Mouse (Mus musculus) erythroblast, embryonic 14.5 days (primary cell): ENCODE results near the gene Tns1. TPM values are rescaled to one million over a fixed set of nuclear protein-coding genes. Genes with fewer than 3 reads are reported as not detected.

Source experiments
- H3K27me3 ChIP-seq: 2 replicates; pipeline ENCODE4 v1.6.1; 2012; ENCODE audit warnings: inconsistent platforms; ENCODE audit not compliant: control insufficient read depth
- H3K36me3 ChIP-seq: 2 replicates; pipeline ENCODE4 v1.6.1; 2012; ENCODE audit warnings: mild to moderate bottlenecking, inconsistent platforms; ENCODE audit not compliant: control insufficient read depth
- H3K4me1 ChIP-seq: 2 replicates; pipeline ENCODE4 v1.6.1; 2012; ENCODE audit warnings: inconsistent platforms; ENCODE audit not compliant: control insufficient read depth
- H3K4me3 ChIP-seq: replicated peaks from 2 replicates; pipeline ENCODE3; 2012; ENCODE audit warnings: moderate library complexity, mild to moderate bottlenecking, inconsistent platforms
- H3K9me3 ChIP-seq: 2 replicates; pipeline ENCODE4 v1.6.1; 2012; ENCODE audit warnings: low read length, inconsistent platforms, mixed read lengths; ENCODE audit not compliant: control insufficient read depth
- GATA1 ChIP-seq: IDR thresholded peaks from 2 replicates; pipeline ENCODE4 v1.6.1; 2012; ENCODE audit warnings: low read length, inconsistent platforms, mixed read lengths
- TAL1 ChIP-seq: IDR thresholded peaks from 3 replicates; pipeline ENCODE4 v1.6.1; 2012; ENCODE audit warnings: low read length, inconsistent platforms, mixed read lengths
- polyA plus RNA-seq: library from polyadenylated mRNA; stranded (reverse); fragments of >175 nt; gene quantifications from 2 replicates; pipeline ENCODE4 v1.2.3, GENCODE M21; 2012

Gene Tns1
- polyA plus RNA-seq, 1 experiment = 3.6 TPM

DNA sequence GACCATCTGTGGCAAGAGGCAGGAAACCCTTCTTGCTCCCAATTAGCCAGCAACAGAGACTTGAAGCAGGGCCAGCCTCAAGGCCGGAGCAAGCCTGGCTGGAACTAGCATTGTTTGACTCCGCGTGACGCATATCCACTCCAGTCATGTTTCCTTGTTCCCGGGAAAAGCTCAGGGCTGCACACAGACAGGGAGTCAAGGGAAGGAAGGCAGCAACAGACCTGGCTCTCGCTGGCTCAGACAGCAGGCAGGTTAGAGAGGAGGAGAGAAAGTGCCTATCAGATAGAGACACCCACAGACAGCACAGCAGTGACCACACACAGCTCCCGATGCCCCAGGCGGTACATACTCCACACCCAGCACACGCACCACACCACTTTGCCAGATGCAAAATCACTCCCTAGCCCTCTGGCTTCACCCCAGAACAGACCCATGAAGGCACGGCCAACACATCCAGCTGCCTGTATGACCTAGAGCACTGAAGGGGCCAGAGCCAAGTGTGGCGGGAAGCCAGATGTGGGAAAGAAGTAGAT is 96.6 kb downstream of the Tns1 start:
- Histone ChIP-seq H3K4me1 (no peaks in the 10 kb centered on the region), H3K9me3 (no peaks in the 10 kb centered on the region), H3K27me3 (peaks cover 10% of the 10 kb centered on the region), H3K4me3 (no peak overlapping the region), H3K36me3 (no peaks in the 10 kb centered on the region)
- TF ChIP-seq GATA1 = no peak
- TF ChIP-seq TAL1 = no peak

DNA sequence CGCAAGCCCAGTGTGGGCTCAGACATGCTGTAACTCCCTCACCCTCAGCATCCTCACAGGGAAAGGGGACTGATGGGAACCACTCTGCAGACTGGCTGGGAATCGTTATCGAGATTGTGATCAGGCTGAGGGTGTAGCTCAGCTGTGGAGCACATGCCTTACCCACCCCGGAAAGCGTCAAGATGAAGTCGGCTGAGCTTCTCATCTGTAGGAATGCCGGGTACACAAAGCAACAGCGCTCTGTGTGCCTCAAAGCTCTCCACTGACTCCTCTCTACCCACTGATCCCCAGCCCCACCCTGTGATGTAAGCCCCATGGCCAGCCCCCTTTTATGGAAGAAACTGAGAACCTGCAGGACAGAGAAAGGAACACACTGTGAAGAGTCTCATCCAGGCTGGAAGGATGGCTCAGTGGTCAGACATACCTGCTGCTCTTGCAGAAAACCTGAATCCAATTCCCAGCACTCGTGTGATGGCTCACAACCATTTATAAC is 97.5 kb downstream of the Tns1 start:
- Histone ChIP-seq H3K36me3 (no peaks in the 10 kb centered on the region), H3K4me1 (no peaks in the 10 kb centered on the region), H3K27me3 (peaks cover 10% of the 10 kb centered on the region)

DNA sequence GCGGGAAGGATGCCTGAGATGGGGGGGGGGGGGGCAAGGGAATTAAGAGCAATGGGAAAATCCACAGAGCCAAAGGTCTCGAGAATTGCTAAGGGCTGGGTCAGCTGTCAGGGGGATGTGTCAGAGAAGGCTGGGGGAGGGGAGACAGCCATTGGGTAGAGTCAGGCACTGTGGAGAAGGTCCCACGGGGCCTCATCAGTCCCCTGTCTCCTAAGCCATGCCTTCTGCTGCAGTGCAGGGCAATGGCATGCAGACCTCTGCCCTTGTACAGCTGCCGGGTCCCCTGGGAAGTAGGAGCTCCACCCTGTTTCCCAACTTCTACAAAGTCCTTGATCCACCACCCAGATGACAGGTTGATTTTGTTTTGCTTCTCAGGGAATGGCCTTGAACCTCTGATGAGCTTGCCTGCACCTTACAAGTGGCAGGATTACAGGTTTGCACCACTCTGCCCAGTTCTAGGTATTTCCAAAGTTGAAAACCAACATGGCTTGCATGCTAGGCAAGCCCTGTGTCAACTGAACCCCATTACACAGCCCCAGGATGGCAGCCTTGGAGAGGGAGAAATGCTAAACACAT is 98.5 kb downstream of the Tns1 start:
- no peaks in the 10 kb centered on the region for H3K36me3 ChIP-seq
- no peaks in the 10 kb centered on the region for H3K9me3 ChIP-seq
- TF ChIP-seq TAL1 (no peak), GATA1 (no peak)
- no peak overlapping the region for H3K4me3 ChIP-seq
- H3K4me1 ChIP-seq = no peaks in the 10 kb centered on the region
- H3K27me3 ChIP-seq = peaks cover 10% of the 10 kb centered on the region

More for the DNA sequence above, 97.5 kb downstream of the Tns1 start:
- Histone ChIP-seq H3K9me3 (no peaks in the 10 kb centered on the region), H3K4me3 (no peak overlapping the region)
- TF ChIP-seq GATA1 (no peak), TAL1 (no peak)

DNA sequence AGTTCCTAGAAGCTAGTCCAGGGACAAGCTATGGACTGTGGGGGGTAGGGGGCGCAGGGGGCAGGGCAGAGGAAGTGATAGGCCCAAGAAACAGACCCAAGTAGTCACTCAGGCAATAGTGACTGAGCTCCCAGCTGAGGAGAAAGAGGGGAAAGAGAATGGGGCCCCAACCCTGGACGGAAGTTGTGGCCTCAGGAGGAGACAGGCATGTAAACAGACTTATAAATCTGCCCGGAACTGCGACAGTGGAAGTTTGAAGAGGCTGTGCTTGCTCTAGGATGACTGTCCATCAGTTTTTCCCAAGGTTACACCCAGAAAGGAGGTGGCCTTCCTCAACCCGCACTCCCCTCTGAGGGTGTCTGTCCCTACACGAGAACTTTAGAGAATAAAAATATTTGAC is 99.0 kb downstream of the Tns1 start:
- peaks cover 10% of the 10 kb centered on the region for H3K27me3 ChIP-seq
- TF ChIP-seq GATA1 (no peak), TAL1 (no peak)
- H3K4me3 ChIP-seq = no peak overlapping the region

DNA sequence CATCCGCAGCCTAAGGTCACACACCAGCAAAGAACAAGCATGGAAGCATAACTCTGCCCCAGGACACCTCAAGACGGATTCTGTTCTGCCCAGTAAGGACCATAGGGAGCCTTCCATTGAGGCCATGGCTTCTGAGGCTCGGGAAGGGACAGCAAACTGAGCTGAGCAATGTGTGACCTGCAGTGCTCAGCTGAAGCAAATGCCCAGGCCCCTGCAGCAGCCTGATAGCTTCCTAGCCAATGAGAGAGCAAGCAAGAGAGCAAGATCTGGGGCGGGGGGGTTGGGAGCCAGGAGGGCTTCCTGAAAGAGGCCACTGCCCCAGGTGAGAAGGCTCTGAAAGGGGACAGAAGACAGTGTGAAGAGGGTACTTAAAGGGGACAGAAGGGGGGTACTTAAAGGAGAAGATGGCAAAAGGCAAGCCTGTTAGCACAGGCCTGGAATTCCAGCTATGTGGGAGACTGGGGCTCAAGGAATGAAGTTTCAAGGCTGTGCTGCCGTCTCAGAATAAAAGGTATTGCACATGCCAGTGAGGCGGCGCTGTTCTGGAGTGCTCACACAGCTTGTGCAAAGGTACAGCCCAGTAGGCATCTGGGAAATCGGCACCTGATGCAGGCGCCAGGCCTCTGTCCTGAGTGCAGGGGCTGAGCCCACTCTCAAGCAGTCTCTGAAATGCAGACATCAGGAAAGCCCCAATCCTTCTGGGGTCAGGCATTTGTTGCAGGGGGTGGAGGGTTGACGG is 99.6 kb downstream of the Tns1 start:
- Histone ChIP-seq H3K4me1 (no peaks in the 10 kb centered on the region), H3K36me3 (no peaks in the 10 kb centered on the region), H3K27me3 (peaks cover 10% of the 10 kb centered on the region), H3K4me3 (no peak overlapping the region), H3K9me3 (no peaks in the 10 kb centered on the region)
- TF ChIP-seq GATA1 = no peak
- TF ChIP-seq TAL1 = no peak

More for the DNA sequence above, 99.0 kb downstream of the Tns1 start:
- no peaks in the 10 kb centered on the region for H3K36me3 ChIP-seq
- no peaks in the 10 kb centered on the region for H3K4me1 ChIP-seq
- H3K9me3 ChIP-seq = no peaks in the 10 kb centered on the region

DNA sequence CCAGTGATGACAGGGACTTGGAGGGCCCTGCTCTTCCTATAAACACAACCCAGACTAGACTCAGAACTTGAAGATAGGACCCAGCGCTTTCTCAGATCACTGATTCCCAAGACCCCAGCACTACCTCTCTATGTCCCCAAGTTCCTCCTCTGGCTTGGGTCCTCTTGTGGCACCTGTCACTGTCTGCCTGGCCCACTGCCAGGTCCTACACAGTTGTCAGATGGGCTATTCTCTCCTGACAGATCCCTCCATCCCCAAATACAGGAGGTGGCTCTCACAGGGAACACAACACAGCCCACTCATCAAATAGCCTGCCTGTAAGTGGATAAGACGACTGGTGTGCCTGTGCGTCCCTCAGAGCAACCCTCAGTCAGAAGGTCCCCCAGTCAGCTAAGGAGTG is 101.3 kb downstream of the Tns1 start:
- no peak for TF ChIP-seq GATA1
- no peak for TF ChIP-seq TAL1
- no peaks in the 10 kb centered on the region for H3K9me3 ChIP-seq
- H3K4me1 ChIP-seq = no peaks in the 10 kb centered on the region
- H3K36me3 ChIP-seq = no peaks in the 10 kb centered on the region
- peaks cover 10% of the 10 kb centered on the region for H3K27me3 ChIP-seq
- no peak overlapping the region for H3K4me3 ChIP-seq

DNA sequence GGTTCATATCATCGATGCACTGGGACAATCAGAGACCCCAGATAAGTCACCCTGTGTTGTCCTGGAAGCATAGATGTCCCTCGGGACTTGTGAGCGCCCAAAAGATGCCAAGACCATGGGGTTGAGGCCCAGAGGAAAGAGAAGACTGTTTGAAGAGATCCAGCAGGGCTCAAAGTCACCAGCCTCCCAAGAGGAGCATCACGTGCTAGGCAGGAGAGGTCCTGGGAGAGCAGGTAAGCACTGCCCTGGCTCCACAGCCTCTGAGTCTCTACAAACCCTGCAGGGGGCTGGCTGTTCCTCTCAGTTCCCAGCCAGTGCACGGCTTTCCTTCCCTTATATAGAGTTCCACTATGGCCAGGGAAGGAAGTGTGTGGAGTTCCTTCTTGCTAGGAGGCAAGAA is 101.7 kb downstream of the Tns1 start:
- H3K36me3 ChIP-seq = no peaks in the 10 kb centered on the region
- no peak for TF ChIP-seq TAL1
- no peak for TF ChIP-seq GATA1
- no peak overlapping the region for H3K4me3 ChIP-seq
- no peaks in the 10 kb centered on the region for H3K4me1 ChIP-seq
- H3K27me3 ChIP-seq = peaks cover 6% of the 10 kb centered on the region
- H3K9me3 ChIP-seq = no peaks in the 10 kb centered on the region

DNA sequence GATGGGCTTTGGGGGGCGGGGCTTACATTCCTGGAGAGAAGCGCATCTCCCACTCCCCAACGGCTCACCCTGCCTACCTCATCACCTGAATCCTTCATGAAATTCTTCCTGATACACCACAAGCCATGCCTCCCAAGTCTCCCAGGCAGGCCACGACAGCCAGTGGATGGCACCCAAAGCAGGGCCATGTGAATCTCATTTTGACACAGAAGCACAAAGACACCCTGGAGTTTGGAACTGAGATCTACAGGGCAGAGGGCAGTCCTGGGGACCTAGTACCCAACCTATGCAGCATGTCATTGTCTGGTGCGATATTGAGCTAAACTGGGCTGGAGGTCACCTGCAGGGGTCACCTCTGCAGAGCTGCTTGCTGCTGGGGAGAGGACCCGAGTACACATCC is 104.0 kb downstream of the Tns1 start:
- Histone ChIP-seq H3K4me3 (no peak overlapping the region), H3K27me3 (no peaks in the 10 kb centered on the region), H3K9me3 (no peaks in the 10 kb centered on the region), H3K36me3 (no peaks in the 10 kb centered on the region), H3K4me1 (peaks cover 3% of the 10 kb centered on the region; the same call in 1 of the 2 replicates)
- TF ChIP-seq GATA1 = no peak
- TF ChIP-seq TAL1 = no peak

DNA sequence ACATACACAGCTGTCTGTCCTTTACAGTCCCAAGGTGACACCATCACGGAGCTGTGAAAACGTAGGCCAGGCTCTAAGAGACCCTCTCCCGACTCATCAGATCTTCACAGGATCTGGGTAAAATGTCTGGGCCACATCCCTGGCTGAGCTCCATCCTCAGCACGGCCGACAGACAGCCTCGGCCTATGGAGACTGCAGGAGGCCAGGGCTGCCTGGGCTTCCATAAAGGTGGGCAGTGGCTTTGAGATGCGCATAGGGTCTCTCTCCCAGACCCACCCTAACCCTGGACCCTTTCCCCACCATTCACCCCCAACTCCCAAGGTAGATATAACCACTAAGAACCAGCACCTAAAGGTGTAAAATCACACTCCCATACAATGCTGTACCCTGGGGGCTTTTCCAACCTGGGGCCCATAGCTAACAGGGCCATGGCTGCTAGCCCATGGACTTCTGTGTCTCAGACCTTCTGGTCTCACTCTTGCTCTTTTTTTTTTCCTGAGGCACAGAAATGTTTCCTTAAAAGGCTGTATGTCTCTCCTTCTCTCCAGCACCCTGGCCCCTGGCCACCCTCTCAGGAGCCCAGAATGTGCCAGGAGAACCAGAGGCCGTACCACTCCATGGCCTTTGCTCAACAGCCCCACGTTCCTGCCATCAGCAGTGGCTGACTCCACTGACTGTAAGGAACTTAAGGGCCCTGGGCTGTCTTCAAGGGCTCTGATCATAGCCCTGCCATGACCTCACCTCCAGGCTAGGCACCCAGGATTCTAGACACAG is 106.7 kb downstream of the Tns1 start:
- Histone ChIP-seq H3K27me3 (no peaks in the 10 kb centered on the region), H3K36me3 (no peaks in the 10 kb centered on the region), H3K4me1 (peaks cover 3% of the 10 kb centered on the region; the same call in 1 of the 2 replicates), H3K4me3 (no peak overlapping the region), H3K9me3 (no peaks in the 10 kb centered on the region)
- no peak for TF ChIP-seq TAL1
- no peak for TF ChIP-seq GATA1
